Mouse (Mus musculus): ENCODE measurements at regions not wholly inside any gene's neighbourhood (a gene's known extent, or its start where the extent isn't known, plus 50 kb on each side); places are given as distances from the start of the nearest gene placed in this dataset.

DNA sequence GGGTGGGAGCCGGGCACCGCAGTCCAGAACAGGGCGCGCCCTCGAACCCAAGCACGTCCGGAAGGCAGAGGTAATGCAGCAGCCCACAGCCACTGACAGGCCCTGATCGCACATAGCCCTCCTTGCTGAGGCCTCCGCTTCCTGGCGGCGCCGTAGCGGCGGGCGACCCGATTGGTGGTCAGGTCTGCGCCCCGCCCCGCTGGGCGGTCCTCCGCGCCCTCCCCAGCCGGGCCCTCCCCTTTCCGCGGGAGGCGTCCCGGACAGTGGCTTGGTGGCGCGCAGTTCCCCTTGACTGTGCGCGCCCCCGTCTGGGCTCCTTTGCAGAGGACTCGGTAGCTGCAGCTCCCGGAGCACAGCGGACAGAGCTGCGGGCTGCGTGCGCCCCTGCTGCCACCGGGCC is 375.5 kb upstream of the Asap2 start:
- DNase-seq, result peak; percentile 80
